In genomic region chr10:77591546-77591945, GRCm38 (mm10) we compare ENCODE assay signal across 14 mouse cellular contexts. TPM values are rescaled to one million over a fixed set of nuclear protein-coding genes. Genes with fewer than 3 reads are reported as not detected.
DNase-seq lines count a peak whose midpoint lies in the region; TF ChIP-seq lines count a peak whose summit lies in the region.
"Had no signal": no experiment of that assay in that cellular context is flagged by ENCODE, and none has a peak within 500 bp of the region (broad histone marks: within the 10 kb centered on the region; RNA-seq: fewer than 3 reads in every experiment).

No protein-coding gene starts in this region.

- no peak overlapping the region for H3K4me3 ChIP-seq in cortical plate, adult 2 months (ENCODE audit: insufficient read depth, low read length)
- H3K4me3 ChIP-seq: embryonic facial prominence, embryonic 15.5 days; forebrain, embryonic 12.5 days; midbrain, embryonic 12.5 days; myocyte had no signal

- peak; percentile 75 for DNase-seq in left cerebral cortex, adult 11 months (ENCODE audit: low spot score)
- DNase-seq in left cerebral cortex, postnatal 4 days = no peak
- DNase-seq in frontal cortex, postnatal 14 days (ENCODE audit: low spot score in 2 of 2) = peak; percentile 54 to 70
- DNase-seq in right cerebral cortex, adult 2 months (ENCODE audit: low spot score in 2 of 2) = peak; percentile 74 to 78
- no peak for DNase-seq in embryo, embryonic 9.5 days (ENCODE audit: extremely low spot score)
- no peak for DNase-seq in heart, postnatal 36 days
- DNase-seq: adrenal gland, adult 8-10 months had no signal

- peaks cover 23% of the 10 kb centered on the region for H3K4me1 ChIP-seq in cortical plate, adult 2 months (ENCODE audit: control insufficient read depth, insufficient read depth, low read length)
- H3K4me1 ChIP-seq: embryonic facial prominence, embryonic 15.5 days had no signal

- intact Hi-C loops in left cerebral cortex, postnatal 4 days (cut with DNase I) = no loop called here
- intact Hi-C loops in heart, postnatal 36 days (cut with DNase I) = no loop called here

- TF ChIP-seq POLR2A in cortical plate, adult 2 months (IDR thresholded peaks at IDR 0.05; ENCODE audit: extremely low read depth, insufficient read depth, low read length) = peak; percentile 67

- 0 out of 2 replicates have a peak overlapping the region, but pooled peaks have one; percentile 26 for H3K27ac ChIP-seq in cortical plate, adult 2 months (ENCODE audit: insufficient read depth, low read length)
- H3K27ac ChIP-seq: embryonic facial prominence, embryonic 15.5 days; forebrain, embryonic 12.5 days; midbrain, embryonic 12.5 days had no signal

- no peak for TF ChIP-seq CTCF in cortical plate, adult 2 months (IDR thresholded peaks at IDR 0.05; ENCODE audit: extremely low read depth, insufficient read depth, low read length)

RNA-seq across cellular contexts. Expression of gene Pttg1ip, which starts 10.0 kb away (rescaled TPM):
- total RNA-seq in left cerebral cortex, postnatal 4 days (2021) = 10 to 100 TPM; 54.7 to 62.7 TPM
- 111 and 113 TPM in 2 replicates for polyA plus RNA-seq in cortical plate, adult 2 months (2012; rRNA removed)
- 100 to 1,000 TPM; 137 to 138 TPM for total RNA-seq in heart, postnatal 36 days (2021)

RNA-seq across cellular contexts. Expression of gene Sumo3, which starts 14.4 kb away (rescaled TPM):
- total RNA-seq in left cerebral cortex, postnatal 4 days (2021) = 100 to 1,000 TPM; 175 to 189 TPM
- polyA plus RNA-seq in cortical plate, adult 2 months (2012; rRNA removed) = 270 and 272 TPM in 2 replicates
- total RNA-seq in heart, postnatal 36 days (2021) = 10 to 100 TPM; 52.9 to 58.9 TPM

RNA-seq across cellular contexts. Expression of gene Gm49325, which starts 14.5 kb away (rescaled TPM):
- total RNA-seq in left cerebral cortex, postnatal 4 days (2021) = 10 to 100 TPM in 1 of 2 experiments, not detected in 1; 21.0 TPM
- 9.3 TPM in 1 of 2 replicates, not detected in the other for polyA plus RNA-seq in cortical plate, adult 2 months (2012; rRNA removed)
- total RNA-seq in heart, postnatal 36 days (2021) = 10 to 100 TPM; 10.6 to 17.6 TPM
- polyA plus RNA-seq: heart, embryonic 11.5 days; stomach, embryonic 14.5 days had no signal

RNA-seq across cellular contexts. Expression of gene Ube2g2, which starts 30.5 kb away (rescaled TPM):
- total RNA-seq in left cerebral cortex, postnatal 4 days (2021) = 10 to 100 TPM; 45.1 to 47.6 TPM
- polyA plus RNA-seq in cortical plate, adult 2 months (2012; rRNA removed) = 38.8 and 40.7 TPM in 2 replicates
- total RNA-seq in heart, postnatal 36 days (2021) = 10 to 100 TPM; 65.2 to 73.4 TPM

Comparison
In these comparisons a context has a peak if more than half of its experiments do, and no peak if none do; other contexts are left out.
1. DNase-seq: peak in left cerebral cortex, adult 11 months (single experiment), frontal cortex, postnatal 14 days (2 of 2) and right cerebral cortex, adult 2 months (2 of 2); none in left cerebral cortex, postnatal 4 days (single experiment), embryo, embryonic 9.5 days (single experiment) and heart, postnatal 36 days (0 of 2).